Mouse (Mus musculus): ENCODE measurements around the gene Cdv3. TPM values are rescaled to one million over a fixed set of nuclear protein-coding genes. Genes with fewer than 3 reads are reported as not detected.

The Cdv3 gene
- 100 to 1,000 TPM in 1 of 2 experiments, 10 to 100 TPM in 1; 99.8 to 104 TPM for total RNA-seq (2021)
- long read RNA-seq, transcript Cdv3-202 (5 exons, 3,787 nt), result major isoform, 6 of 19 reads
- long read RNA-seq, partial matches to known transcripts, result 0 of 19 reads
- long read RNA-seq, other reads (novel, unspliced or antisense), result 12 of 19 reads

GRCm38 (mm10) chr9:103365290-103366247 lies at the start of gene Cdv3:
Gene Cdv3, minus strand, starts transcription at chr9:103365840.
- peak; percentile 98 for DNase-seq (ENCODE audit: low spot score in 2 of 2)

GRCm38 (mm10) chr9:103413457-103413856 lies 47.8 kb upstream of the Cdv3 start:
- DNase-seq (ENCODE audit: low spot score in 2 of 2), result no peak

- DNase-seq (ENCODE audit: low spot score in 2 of 2), result no peak
Measured at GRCm38 (mm10) chr9:103409119-103409518, 43.5 kb upstream of the Cdv3 start.

GRCm38 (mm10) chr9:103408136-103408777 lies 42.6 kb upstream of the Cdv3 start:
- no peak for DNase-seq (ENCODE audit: low spot score in 2 of 2)

- DNase-seq (ENCODE audit: low spot score in 2 of 2), result no peak
Measured at GRCm38 (mm10) chr9:103403331-103403973, 37.8 kb upstream of the Cdv3 start.

GRCm38 (mm10) chr9:103398509-103399157 lies 33.0 kb upstream of the Cdv3 start:
- peak; percentile 13 to 28 for DNase-seq (ENCODE audit: low spot score in 2 of 2)

GRCm38 (mm10) chr9:103393256-103393655 lies 27.6 kb upstream of the Cdv3 start:
- DNase-seq (ENCODE audit: low spot score in 2 of 2), result no peak

- DNase-seq (ENCODE audit: low spot score in 2 of 2), result no peak
Measured at GRCm38 (mm10) chr9:103391796-103392372, 26.2 kb upstream of the Cdv3 start.

- no peak for DNase-seq (ENCODE audit: low spot score in 2 of 2)
Measured at GRCm38 (mm10) chr9:103389261-103389660, 23.6 kb upstream of the Cdv3 start.

- no peak for DNase-seq (ENCODE audit: low spot score in 2 of 2)
Measured at GRCm38 (mm10) chr9:103387011-103387653, 21.5 kb upstream of the Cdv3 start.

- DNase-seq (ENCODE audit: low spot score in 2 of 2), result no peak
Measured at GRCm38 (mm10) chr9:103386573-103386972, 20.9 kb upstream of the Cdv3 start.

GRCm38 (mm10) chr9:103385600-103385999 lies 20.0 kb upstream of the Cdv3 start:
- DNase-seq (ENCODE audit: low spot score in 2 of 2), result no peak

- no peak for DNase-seq (ENCODE audit: low spot score in 2 of 2)
Measured at GRCm38 (mm10) chr9:103384141-103384796, 18.6 kb upstream of the Cdv3 start.

GRCm38 (mm10) chr9:103383576-103383975 lies 17.9 kb upstream of the Cdv3 start:
- no peak for DNase-seq (ENCODE audit: low spot score in 2 of 2)

- no peak for DNase-seq (ENCODE audit: low spot score in 2 of 2)
Measured at GRCm38 (mm10) chr9:103382989-103383388, 17.3 kb upstream of the Cdv3 start.

- DNase-seq (ENCODE audit: low spot score in 2 of 2), result no peak
Measured at GRCm38 (mm10) chr9:103380566-103380965, 14.9 kb upstream of the Cdv3 start.

GRCm38 (mm10) chr9:103379199-103379598 lies 13.6 kb upstream of the Cdv3 start:
- DNase-seq (ENCODE audit: low spot score in 2 of 2), result no peak

GRCm38 (mm10) chr9:103378686-103379085 lies 13.0 kb upstream of the Cdv3 start:
- no peak for DNase-seq (ENCODE audit: low spot score in 2 of 2)

Data from layer of hippocampus, postnatal 10 days (tissue).